Mouse (Mus musculus) limb, embryonic 15.5 days (tissue): ENCODE measurements around the gene Psenen. TPM values are rescaled to one million over a fixed set of nuclear protein-coding genes. Genes with fewer than 3 reads are reported as not detected.

ENCODE experiments used
- ATAC-seq: fragments of 200-750 bp; cut with Nextera tagmentation; 2 replicates; pipeline ENCODE4 v1.8.0; 2017; ENCODE audit warnings: low read depth, moderate TSS enrichment; ENCODE audit not compliant: insufficient number of reproducible peaks, low FRiP score, low TSS enrichment
- H3K27ac ChIP-seq: fragments of 300-500 bp; sonication (generic); 2 replicates; pipeline ENCODE4 v1.5.1; 2015; ENCODE audit warnings: moderate library complexity, mild to moderate bottlenecking, inconsistent platforms
- H3K27me3 ChIP-seq: fragments of 300-500 bp; sonication (generic); 2 replicates; pipeline ENCODE4 v1.6.1; 2015; ENCODE audit warnings: inconsistent platforms
- H3K36me3 ChIP-seq: fragments of 300-500 bp; sonication (generic); 2 replicates; pipeline ENCODE4 v1.6.1; 2015; ENCODE audit warnings: inconsistent platforms
- H3K4me1 ChIP-seq: fragments of 300-500 bp; sonication (generic); 2 replicates; pipeline ENCODE4 v1.6.1; 2015; ENCODE audit warnings: inconsistent platforms
- H3K4me2 ChIP-seq: fragments of 300-500 bp; sonication (generic); 2 replicates; pipeline ENCODE4 v1.6.1; 2015; ENCODE audit warnings: mild to moderate bottlenecking, inconsistent platforms
- H3K4me3 ChIP-seq: fragments of 300-500 bp; sonication (generic); 2 replicates; pipeline ENCODE4 v1.5.1; 2015; ENCODE audit warnings: mild to moderate bottlenecking, inconsistent platforms
- H3K9ac ChIP-seq: fragments of 300-500 bp; sonication (generic); 2 replicates; pipeline ENCODE4 v1.6.1; 2015; ENCODE audit warnings: inconsistent platforms
- H3K9me3 ChIP-seq: fragments of 300-500 bp; sonication (generic); 2 replicates; pipeline ENCODE4 v1.6.1; 2016; ENCODE audit warnings: inconsistent platforms
- WGBS: fragments of 180-500 bp; shearing (Covaris S2); methylation state at CpG from one replicate; pipeline ENCODE4 v1.1.7; 2015; 5-methylcytosine and 5-hydroxymethylcytosine counted together
- polyA plus RNA-seq: library from polyadenylated mRNA; unstranded; fragments of >200 nt; fragmentation: Nextera tagmentation; extraction: Ambion mirVana; gene quantifications from 2 replicates; pipeline ENCODE4 v1.2.1, GENCODE M21; 2015

Psenen gene
- polyA plus RNA-seq: 126 and 146 TPM in 2 replicates

- ATAC-seq: peak; percentile 89
- WGBS: under 1% methylated on average over 44 of the region's 45 CpGs
- no peaks in the 10 kb centered on the region for H3K27me3 ChIP-seq
Measured at GRCm38 (mm10) chr7:30563117-30563905, at the start of gene Psenen, which contains the start of the genes U2af1l4 and Gm49396. TSS of gene Psenen (minus strand) at chr7:30563627. TSS of gene U2af1l4 (plus strand) at chr7:30563301. TSS of gene Gm49396 (plus strand) at chr7:30563344.

GRCm38 (mm10) chr7:30612654-30613402, 49.4 kb upstream of the Psenen start, which contains the start of gene Upk1a:
TSS of gene Upk1a (minus strand) at chr7:30612847.
- H3K4me3 ChIP-seq: no peak within 1 kb of the TSS
- H3K27me3 ChIP-seq: no peaks in the 10 kb centered on the region
- peaks cover 24% of the 10 kb centered on the region for H3K36me3 ChIP-seq
- H3K9ac ChIP-seq: no peak within 1 kb of the TSS
- H3K9me3 ChIP-seq: no peaks in the 10 kb centered on the region
- H3K4me1 ChIP-seq: 0 out of 2 replicates have a peak, but pooled peaks cover 5% of the 10 kb centered on the region
- no peak for ATAC-seq
- no peak within 1 kb of the TSS for H3K27ac ChIP-seq
- no peak within 1 kb of the TSS for H3K4me2 ChIP-seq
- WGBS: 48% methylated on average over 8 of the region's 8 CpGs

More at GRCm38 (mm10) chr7:30563117-30563905, at the start of gene Psenen, which contains the start of the genes U2af1l4 and Gm49396:
- H3K9me3 ChIP-seq: no peaks in the 10 kb centered on the region
- H3K4me2 ChIP-seq: peak within 1 kb of the TSS; percentile 62
- H3K27ac ChIP-seq: peak within 1 kb of the TSS; percentile 97
- H3K36me3 ChIP-seq: peaks cover 34% of the 10 kb centered on the region
- peaks cover 15% of the 10 kb centered on the region for H3K4me1 ChIP-seq
- peak within 1 kb of the TSS; percentile 68 for H3K4me3 ChIP-seq
- peak within 1 kb of the TSS; percentile 71 for H3K9ac ChIP-seq

DNA sequence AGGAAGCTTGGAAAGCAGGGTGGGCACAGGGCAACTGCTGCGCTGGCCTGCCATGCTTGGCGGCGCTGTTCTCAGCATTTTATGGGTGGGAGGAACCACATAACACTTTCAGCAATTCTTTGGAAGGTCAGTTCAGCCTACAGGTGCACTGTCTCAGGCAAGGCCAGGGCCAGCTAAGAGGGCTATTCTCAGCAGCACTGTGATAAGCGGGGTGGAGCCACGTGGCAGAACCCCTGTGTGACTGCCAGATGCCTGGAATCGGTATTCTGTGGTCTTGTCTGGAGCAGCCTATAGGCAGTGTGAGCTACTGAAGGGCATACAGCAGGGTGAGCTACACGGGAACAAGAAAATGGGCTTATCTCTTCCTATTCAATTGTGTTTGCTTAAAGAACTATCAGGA, 46.6 kb upstream of the Psenen start:
- Histone ChIP-seq H3K27me3 (no peaks in the 10 kb centered on the region), H3K4me2 (no peak overlapping the region), H3K9ac (no peak overlapping the region), H3K9me3 (no peaks in the 10 kb centered on the region), H3K4me3 (no peak overlapping the region), H3K4me1 (0 out of 2 replicates have a peak, but pooled peaks cover 5% of the 10 kb centered on the region), H3K27ac (no peak overlapping the region), H3K36me3 (no peaks in the 10 kb centered on the region)
- WGBS: 50% methylated on average over 7 of the region's 7 CpGs
- no peak for ATAC-seq

- Histone ChIP-seq H3K36me3 (no peaks in the 10 kb centered on the region), H3K4me2 (no peak overlapping the region), H3K4me1 (0 out of 2 replicates have a peak, but pooled peaks cover 5% of the 10 kb centered on the region), H3K27ac (no peak overlapping the region), H3K9ac (no peak overlapping the region), H3K9me3 (no peaks in the 10 kb centered on the region), H3K27me3 (no peaks in the 10 kb centered on the region), H3K4me3 (no peak overlapping the region)
- no peak for ATAC-seq
- WGBS: 51% methylated on average over 16 of the region's 16 CpGs
Measured at GRCm38 (mm10) chr7:30608476-30608875, 45.0 kb upstream of the Psenen start.

DNA sequence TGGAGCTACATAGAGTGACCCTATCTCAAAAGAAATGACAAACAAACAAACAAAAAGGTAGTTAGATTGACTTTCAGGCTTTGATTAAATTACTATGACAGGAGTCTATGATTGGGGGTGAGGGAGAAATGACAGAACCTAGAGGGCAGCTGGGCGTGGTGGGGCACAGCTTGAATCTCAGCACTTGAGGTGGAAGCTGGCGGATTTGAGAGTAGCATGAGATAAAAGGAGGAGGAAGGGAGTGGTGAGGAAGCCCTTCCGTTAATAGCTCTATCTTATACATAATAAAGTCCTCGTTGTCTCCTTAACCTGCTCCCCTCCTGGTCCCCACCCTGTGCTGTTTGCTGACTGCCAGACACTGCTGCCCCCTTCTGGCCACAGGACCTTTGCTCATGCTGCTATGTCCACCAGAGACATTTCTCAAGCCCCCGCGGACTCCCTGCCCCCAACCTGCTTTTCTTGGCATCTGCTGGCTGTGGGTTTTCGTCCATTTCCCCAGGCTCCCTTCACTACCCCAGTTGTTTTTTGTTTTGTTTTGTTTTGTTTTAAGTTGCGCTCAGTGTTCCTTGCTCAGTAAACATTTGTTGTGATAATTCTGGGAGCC, 44.4 kb upstream of the Psenen start:
- Histone ChIP-seq H3K4me3 (no peak overlapping the region), H3K4me2 (no peak overlapping the region), H3K9me3 (no peaks in the 10 kb centered on the region), H3K4me1 (0 out of 2 replicates have a peak, but pooled peaks cover 5% of the 10 kb centered on the region), H3K27ac (no peak overlapping the region), H3K36me3 (no peaks in the 10 kb centered on the region), H3K27me3 (no peaks in the 10 kb centered on the region), H3K9ac (no peak overlapping the region)
- ATAC-seq: no peak
- WGBS: 31% methylated on average over 8 of the region's 8 CpGs

GRCm38 (mm10) chr7:30604944-30605343, 41.5 kb upstream of the Psenen start:
- Histone ChIP-seq H3K4me2 (no peak overlapping the region), H3K36me3 (no peaks in the 10 kb centered on the region), H3K9me3 (no peaks in the 10 kb centered on the region), H3K4me3 (no peak overlapping the region), H3K27ac (no peak overlapping the region), H3K27me3 (no peaks in the 10 kb centered on the region), H3K4me1 (0 out of 2 replicates have a peak, but pooled peaks cover 5% of the 10 kb centered on the region), H3K9ac (no peak overlapping the region)
- 83% methylated on average over 8 of the region's 8 CpGs for WGBS
- no peak for ATAC-seq

- no peaks in the 10 kb centered on the region for H3K27me3 ChIP-seq
- H3K9ac ChIP-seq: no peak overlapping the region
- no peaks in the 10 kb centered on the region for H3K36me3 ChIP-seq
- no peaks in the 10 kb centered on the region for H3K9me3 ChIP-seq
- WGBS: 38% methylated on average over 8 of the region's 8 CpGs
- H3K4me1 ChIP-seq: 0 out of 2 replicates have a peak, but pooled peaks cover 5% of the 10 kb centered on the region
- no peak overlapping the region for H3K4me3 ChIP-seq
- no peak overlapping the region for H3K27ac ChIP-seq
- no peak for ATAC-seq
- H3K4me2 ChIP-seq: no peak overlapping the region
Measured at GRCm38 (mm10) chr7:30604424-30604823, 41.0 kb upstream of the Psenen start.

- no peak overlapping the region for H3K4me3 ChIP-seq
- no peak overlapping the region for H3K4me2 ChIP-seq
- no peaks in the 10 kb centered on the region for H3K9me3 ChIP-seq
- WGBS: 29% methylated on average over 3 of the region's 3 CpGs
- H3K4me1 ChIP-seq: no peaks in the 10 kb centered on the region
- no peaks in the 10 kb centered on the region for H3K27me3 ChIP-seq
- no peaks in the 10 kb centered on the region for H3K36me3 ChIP-seq
- no peak overlapping the region for H3K9ac ChIP-seq
- no peak overlapping the region for H3K27ac ChIP-seq
- no peak for ATAC-seq
Measured at GRCm38 (mm10) chr7:30602583-30602982, 39.2 kb upstream of the Psenen start.

DNA sequence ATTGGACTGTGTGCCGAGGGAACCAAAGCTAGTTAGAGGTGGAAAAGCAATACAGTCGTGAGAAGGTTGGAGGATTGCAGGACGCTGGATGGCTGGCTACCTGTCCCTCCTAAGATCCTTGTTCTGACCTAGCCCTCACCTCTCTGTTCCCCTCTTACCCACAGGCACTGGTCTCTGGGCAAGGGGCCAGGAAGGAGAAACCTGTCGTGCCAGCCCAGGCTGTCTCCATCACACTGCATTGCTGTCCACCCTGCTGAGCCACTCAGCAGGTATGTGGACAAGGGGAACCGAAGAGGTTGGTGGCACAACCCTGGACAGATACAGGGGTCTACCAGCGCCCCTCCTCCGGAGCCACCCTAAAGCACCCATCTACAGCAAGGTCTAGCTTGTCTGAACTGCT, 37.2 kb upstream of the Psenen start:
- Histone ChIP-seq H3K9ac (no peak overlapping the region), H3K4me2 (no peak overlapping the region), H3K27ac (peak overlapping the region; percentile 27; the same call in 1 of the 2 replicates), H3K9me3 (no peaks in the 10 kb centered on the region), H3K27me3 (no peaks in the 10 kb centered on the region), H3K4me1 (no peaks in the 10 kb centered on the region), H3K4me3 (no peak overlapping the region), H3K36me3 (no peaks in the 10 kb centered on the region)
- WGBS: 60% methylated on average over 7 of the region's 7 CpGs
- ATAC-seq: no peak

- H3K27ac ChIP-seq: peak overlapping the region; percentile 27; the same call in 1 of the 2 replicates
- H3K27me3 ChIP-seq: 0 out of 2 replicates have a peak, but pooled peaks cover 1% of the 10 kb centered on the region
- H3K9ac ChIP-seq: no peak overlapping the region
- no peaks in the 10 kb centered on the region for H3K4me1 ChIP-seq
- H3K9me3 ChIP-seq: no peaks in the 10 kb centered on the region
- WGBS: 2% methylated on average over 16 of the region's 16 CpGs
- no peak overlapping the region for H3K4me3 ChIP-seq
- ATAC-seq: peak; percentile 54; the same call in 1 of the 2 replicates
- no peak overlapping the region for H3K4me2 ChIP-seq
- H3K36me3 ChIP-seq: no peaks in the 10 kb centered on the region
Measured at GRCm38 (mm10) chr7:30599933-30600353, 36.5 kb upstream of the Psenen start.

- H3K4me3 ChIP-seq: no peak within 1 kb of the TSS
- no peak within 1 kb of the TSS for H3K9ac ChIP-seq
- H3K27ac ChIP-seq: no peak within 1 kb of the TSS
- no peaks in the 10 kb centered on the region for H3K36me3 ChIP-seq
- no peak within 1 kb of the TSS for H3K4me2 ChIP-seq
- H3K9me3 ChIP-seq: no peaks in the 10 kb centered on the region
- H3K4me1 ChIP-seq: no peaks in the 10 kb centered on the region
- 89% methylated on average over 12 of the region's 12 CpGs for WGBS
- no peak for ATAC-seq
- 0 out of 2 replicates have a peak, but pooled peaks cover 7% of the 10 kb centered on the region for H3K27me3 ChIP-seq
Measured at GRCm38 (mm10) chr7:30598786-30599185, 35.4 kb upstream of the Psenen start, which contains the start of gene Zbtb32. TSS of gene Zbtb32 (minus strand) at chr7:30598909.
